Mouse (Mus musculus) midbrain, embryonic 15.5 days (tissue): ENCODE measurements around the gene Tenm2. TPM values are rescaled to one million over a fixed set of nuclear protein-coding genes. Genes with fewer than 3 reads are reported as not detected.

Experiments used
- ATAC-seq: fragments of 200-750 bp; cut with Nextera tagmentation; replicated peaks from 2 replicates; pipeline ENCODE4 v1.8.0; 2017; ENCODE audit warnings: moderate TSS enrichment
- H3K27ac ChIP-seq: fragments of 300-500 bp; sonication (generic); 2 replicates; pipeline ENCODE4 v1.5.1; 2015; ENCODE audit warnings: mild to moderate bottlenecking, inconsistent platforms
- H3K27me3 ChIP-seq: fragments of 300-500 bp; sonication (generic); replicated peaks from 2 replicates; pipeline ENCODE4 v1.6.1; 2015; ENCODE audit warnings: inconsistent platforms
- H3K36me3 ChIP-seq: fragments of 300-500 bp; sonication (generic); replicated peaks from 2 replicates; pipeline ENCODE4 v1.6.1; 2015; ENCODE audit warnings: inconsistent platforms
- H3K4me1 ChIP-seq: fragments of 300-500 bp; sonication (generic); 2 replicates; pipeline ENCODE4 v1.6.1; 2015; ENCODE audit warnings: inconsistent platforms
- H3K4me2 ChIP-seq: fragments of 300-500 bp; sonication (generic); 2 replicates; pipeline ENCODE4 v1.6.1; 2015; ENCODE audit warnings: inconsistent platforms, mild to moderate bottlenecking, moderate library complexity
- H3K4me3 ChIP-seq: fragments of 300-500 bp; sonication (generic); 2 replicates; pipeline ENCODE4 v1.5.1; 2015; ENCODE audit warnings: mild to moderate bottlenecking, inconsistent platforms
- H3K9ac ChIP-seq: fragments of 300-500 bp; sonication (generic); 2 replicates; pipeline ENCODE4 v1.6.1; 2015; ENCODE audit warnings: mild to moderate bottlenecking, inconsistent platforms
- H3K9me3 ChIP-seq: fragments of 300-500 bp; sonication (generic); 2 replicates; pipeline ENCODE4 v1.6.1; 2016; ENCODE audit warnings: inconsistent platforms
- WGBS: fragments of 180-500 bp; shearing (Covaris S2); methylation state at CpG from one replicate; pipeline ENCODE4 v1.1.7; 2015; ENCODE audit warnings: mixed read lengths; 5-methylcytosine and 5-hydroxymethylcytosine counted together
- polyA plus RNA-seq: library from polyadenylated mRNA; unstranded; fragments of >200 nt; fragmentation: Nextera tagmentation; extraction: Ambion mirVana; gene quantifications from 2 replicates; pipeline ENCODE4 v1.2.1, GENCODE M21; 2015

Tenm2 gene
- polyA plus RNA-seq, 1 experiment from 2014 or later: 92.1 TPM

DNA sequence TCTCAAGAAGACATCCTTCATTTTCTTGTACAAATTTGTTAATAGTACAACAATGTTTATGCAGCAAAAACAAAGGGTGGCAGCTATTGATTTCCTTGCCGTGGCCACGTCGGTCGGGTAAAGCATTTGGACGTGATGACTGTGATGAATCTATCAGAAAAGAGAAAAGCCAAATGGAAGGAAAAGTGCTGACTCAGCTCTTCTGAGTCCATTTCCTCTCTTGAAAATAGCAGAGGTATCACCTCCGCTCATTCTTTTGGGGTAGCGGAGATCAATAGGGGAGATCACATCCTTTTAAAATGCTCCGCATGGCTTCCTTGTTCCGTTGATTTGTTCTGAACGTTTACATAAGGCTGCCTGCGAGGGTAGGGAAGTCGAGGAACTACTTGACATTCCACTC lies 1090.7 kb downstream of the Tenm2 start:
- Histone ChIP-seq H3K36me3 (no peaks in the 10 kb centered on the region), H3K9ac (no peak overlapping the region), H3K9me3 (no peaks in the 10 kb centered on the region), H3K4me3 (no peak overlapping the region), H3K27ac (no peak overlapping the region), H3K27me3 (no peaks in the 10 kb centered on the region), H3K4me1 (0 out of 2 replicates have a peak, but pooled peaks cover 4% of the 10 kb centered on the region), H3K4me2 (no peak overlapping the region)
- WGBS: 68% methylated on average over 12 of the region's 12 CpGs
- ATAC-seq: no peak

DNA sequence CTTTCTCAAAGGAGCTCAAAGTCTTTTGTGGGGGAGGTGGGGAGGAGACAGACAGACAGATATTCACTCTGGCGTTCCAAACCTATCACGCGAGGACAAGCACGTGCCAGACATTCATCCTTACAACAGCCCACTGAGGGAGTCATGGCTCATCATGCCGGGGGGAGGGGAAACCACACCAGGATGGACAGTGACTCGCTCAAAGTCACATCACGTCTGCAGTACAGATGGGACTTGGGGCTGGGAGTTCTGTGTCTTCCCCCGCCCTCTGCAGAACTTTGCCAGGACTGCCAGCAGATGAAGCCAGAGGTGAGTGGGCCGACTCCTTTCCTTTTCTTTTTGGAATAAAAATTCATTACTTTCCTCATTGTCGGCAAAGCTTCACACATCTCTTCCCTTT lies 1095.4 kb downstream of the Tenm2 start:
- ATAC-seq: no peak
- Histone ChIP-seq H3K36me3 (no peaks in the 10 kb centered on the region), H3K4me3 (no peak overlapping the region), H3K27ac (no peak overlapping the region), H3K9me3 (no peaks in the 10 kb centered on the region), H3K4me2 (no peak overlapping the region), H3K27me3 (no peaks in the 10 kb centered on the region), H3K9ac (no peak overlapping the region), H3K4me1 (peaks cover 24% of the 10 kb centered on the region)
- 74% methylated on average over 10 of the region's 10 CpGs for WGBS

DNA sequence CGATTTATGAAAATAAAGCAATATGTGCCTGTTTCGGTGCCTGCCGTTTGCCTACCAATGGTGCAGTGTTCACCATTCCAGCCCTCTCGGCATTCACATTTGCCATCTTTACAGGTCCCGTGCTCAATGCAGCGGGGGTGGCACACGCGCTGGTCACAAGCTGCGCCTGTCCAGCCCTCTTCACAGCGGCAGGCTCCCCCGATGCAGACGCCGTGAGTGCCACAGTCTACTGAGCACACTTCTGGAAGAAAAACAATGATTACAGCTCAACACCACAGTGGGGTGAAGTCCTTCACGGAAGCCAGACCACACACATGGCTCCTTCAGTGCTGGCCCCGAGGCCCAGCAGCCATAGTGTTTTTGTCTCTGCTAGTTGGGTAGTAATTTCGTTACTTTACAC lies 1096.2 kb downstream of the Tenm2 start:
- no peak overlapping the region for H3K27ac ChIP-seq
- no peaks in the 10 kb centered on the region for H3K27me3 ChIP-seq
- no peak overlapping the region for H3K4me2 ChIP-seq
- no peaks in the 10 kb centered on the region for H3K36me3 ChIP-seq
- H3K9ac ChIP-seq: no peak overlapping the region
- H3K9me3 ChIP-seq: no peaks in the 10 kb centered on the region
- WGBS: 58% methylated on average over 16 of the region's 16 CpGs
- ATAC-seq: 0 out of 2 replicates have a peak, but pooled peaks have one; percentile 7
- peaks cover 24% of the 10 kb centered on the region for H3K4me1 ChIP-seq
- no peak overlapping the region for H3K4me3 ChIP-seq

DNA sequence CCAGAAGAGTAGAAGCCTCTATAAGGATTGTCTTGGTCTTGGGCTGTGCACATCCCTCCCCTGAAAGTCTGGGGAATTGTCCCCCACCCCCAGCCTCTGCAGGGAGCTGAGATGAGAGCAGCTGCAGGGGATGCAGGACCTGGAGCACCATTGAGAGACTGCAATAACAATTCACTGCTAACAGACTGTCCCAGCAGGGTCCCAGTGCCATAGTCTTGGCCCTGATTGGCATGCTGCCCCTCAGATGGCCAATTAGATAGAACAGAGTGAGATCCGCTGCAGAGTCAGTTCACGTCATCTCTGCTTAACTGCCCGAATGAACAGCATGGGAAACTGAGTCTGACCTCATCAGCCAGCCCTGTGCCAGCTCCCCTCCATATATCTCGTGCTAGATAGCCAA lies 1097.9 kb downstream of the Tenm2 start:
- no peak overlapping the region for H3K4me2 ChIP-seq
- H3K36me3 ChIP-seq: no peaks in the 10 kb centered on the region
- H3K27ac ChIP-seq: no peak overlapping the region
- no peaks in the 10 kb centered on the region for H3K27me3 ChIP-seq
- no peak overlapping the region for H3K4me3 ChIP-seq
- H3K9me3 ChIP-seq: no peaks in the 10 kb centered on the region
- H3K9ac ChIP-seq: no peak overlapping the region
- peak; percentile 44; the same call in 1 of the 2 replicates for ATAC-seq
- H3K4me1 ChIP-seq: peaks cover 24% of the 10 kb centered on the region
- WGBS: 49% methylated on average over 4 of the region's 4 CpGs

DNA sequence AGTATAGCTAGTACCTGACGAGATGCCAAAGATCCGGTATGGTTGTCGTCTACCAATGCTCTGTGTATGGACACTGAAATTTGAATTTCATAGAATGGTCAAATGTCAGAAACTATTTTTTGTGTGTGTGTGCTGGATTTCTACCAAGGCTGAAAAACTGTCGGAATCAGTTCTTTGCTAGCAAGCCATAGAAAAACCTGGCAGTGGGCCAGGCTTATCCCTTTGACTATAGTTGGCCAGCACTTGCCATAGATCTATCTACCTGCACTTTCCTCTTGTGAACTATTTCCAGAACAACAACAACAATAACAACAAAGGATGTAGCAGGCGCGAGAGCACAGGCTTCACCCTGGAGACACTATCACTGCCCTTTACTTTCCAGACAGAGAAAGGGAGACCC lies 1098.5 kb downstream of the Tenm2 start:
- WGBS: 72% methylated on average over 6 of the region's 6 CpGs
- H3K4me1 ChIP-seq: peaks cover 24% of the 10 kb centered on the region
- no peaks in the 10 kb centered on the region for H3K27me3 ChIP-seq
- no peaks in the 10 kb centered on the region for H3K36me3 ChIP-seq
- no peak overlapping the region for H3K4me3 ChIP-seq
- no peak overlapping the region for H3K9ac ChIP-seq
- no peak overlapping the region for H3K4me2 ChIP-seq
- no peaks in the 10 kb centered on the region for H3K9me3 ChIP-seq
- no peak overlapping the region for H3K27ac ChIP-seq
- ATAC-seq: no peak

DNA sequence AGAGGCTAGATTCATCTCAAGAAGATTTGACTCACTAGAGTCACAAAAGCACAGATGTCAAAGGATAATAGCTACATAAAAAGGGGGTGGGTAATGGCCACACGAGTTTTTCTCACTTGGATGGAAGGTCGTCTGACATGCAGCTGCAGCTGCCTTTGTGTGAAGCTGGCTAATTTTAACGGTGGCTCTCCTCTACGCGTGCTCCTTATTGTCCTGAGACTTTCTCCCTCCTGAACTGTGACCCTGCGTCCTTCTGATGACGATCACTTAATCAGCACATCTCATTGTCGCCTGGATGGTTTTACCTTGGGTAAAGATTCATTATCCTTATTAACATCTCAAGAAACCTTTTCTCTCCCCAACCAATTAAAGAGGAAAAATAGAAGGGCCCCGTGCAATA lies 1101.1 kb downstream of the Tenm2 start:
- Histone ChIP-seq H3K36me3 (no peaks in the 10 kb centered on the region), H3K4me2 (no peak overlapping the region), H3K4me1 (peaks cover 21% of the 10 kb centered on the region), H3K9ac (no peak overlapping the region), H3K4me3 (no peak overlapping the region), H3K27ac (no peak overlapping the region), H3K27me3 (no peaks in the 10 kb centered on the region), H3K9me3 (no peaks in the 10 kb centered on the region)
- ATAC-seq: no peak
- WGBS: 18% methylated on average over 9 of the region's 9 CpGs

DNA sequence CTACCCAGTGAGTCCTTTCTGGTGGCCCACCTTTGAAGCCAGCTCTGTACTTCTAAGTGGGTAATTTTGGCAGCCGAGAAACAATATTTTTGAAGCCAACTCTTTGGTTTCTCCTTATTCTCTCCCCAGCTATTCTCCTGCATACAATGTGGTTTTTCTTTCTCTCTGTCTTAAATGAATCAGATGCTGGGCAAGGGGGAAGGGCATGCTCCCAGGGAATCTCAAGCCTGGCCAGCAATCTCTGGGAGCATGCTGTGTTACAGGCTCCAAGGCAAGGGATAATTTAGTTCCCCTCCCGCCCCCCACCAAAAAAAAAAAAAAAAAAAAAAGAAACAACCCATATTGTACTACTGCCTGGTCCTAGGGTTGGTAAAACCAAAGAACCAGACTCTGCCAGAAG lies 1112.5 kb downstream of the Tenm2 start:
- Histone ChIP-seq H3K9me3 (no peaks in the 10 kb centered on the region), H3K4me1 (peaks cover 30% of the 10 kb centered on the region), H3K36me3 (no peaks in the 10 kb centered on the region), H3K4me3 (no peak overlapping the region), H3K4me2 (no peak overlapping the region), H3K27me3 (no peaks in the 10 kb centered on the region), H3K27ac (no peak overlapping the region), H3K9ac (no peak overlapping the region)
- ATAC-seq: no peak
- 58% methylated on average over 2 of the region's 2 CpGs for WGBS

DNA sequence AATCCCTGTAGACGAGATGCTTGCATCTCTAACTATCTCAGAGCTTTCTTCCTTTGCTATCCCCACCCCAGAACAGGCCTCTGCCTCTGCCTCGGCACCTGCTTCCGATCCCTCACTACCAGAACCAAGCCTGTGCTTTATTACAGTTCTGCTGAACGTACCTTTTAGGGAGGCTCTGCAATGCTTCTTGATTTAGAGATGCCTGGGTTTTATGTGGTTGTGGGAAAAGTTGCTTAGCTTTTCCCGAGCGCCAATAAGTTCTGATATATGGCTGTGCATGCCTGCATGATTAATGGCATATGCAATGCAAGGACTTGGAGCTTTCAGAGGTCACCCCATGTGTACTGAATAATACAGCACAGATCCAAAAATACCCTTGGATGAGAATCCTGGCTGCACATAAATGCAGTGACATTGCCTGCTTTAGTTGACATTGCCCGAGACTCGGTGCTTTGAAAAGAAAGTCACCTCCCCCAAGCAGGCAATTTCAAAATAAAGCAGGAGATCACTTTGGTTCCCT lies 1114.3 kb downstream of the Tenm2 start:
- peak overlapping the region; percentile 40 for H3K27ac ChIP-seq
- ATAC-seq: peak; percentile 37; the same call in 1 of the 2 replicates
- H3K4me3 ChIP-seq: no peak overlapping the region
- H3K9me3 ChIP-seq: no peaks in the 10 kb centered on the region
- no peaks in the 10 kb centered on the region for H3K36me3 ChIP-seq
- peaks cover 30% of the 10 kb centered on the region for H3K4me1 ChIP-seq
- no peaks in the 10 kb centered on the region for H3K27me3 ChIP-seq
- no peak overlapping the region for H3K4me2 ChIP-seq
- H3K9ac ChIP-seq: no peak overlapping the region
- WGBS: 26% methylated on average over 8 of the region's 8 CpGs

DNA sequence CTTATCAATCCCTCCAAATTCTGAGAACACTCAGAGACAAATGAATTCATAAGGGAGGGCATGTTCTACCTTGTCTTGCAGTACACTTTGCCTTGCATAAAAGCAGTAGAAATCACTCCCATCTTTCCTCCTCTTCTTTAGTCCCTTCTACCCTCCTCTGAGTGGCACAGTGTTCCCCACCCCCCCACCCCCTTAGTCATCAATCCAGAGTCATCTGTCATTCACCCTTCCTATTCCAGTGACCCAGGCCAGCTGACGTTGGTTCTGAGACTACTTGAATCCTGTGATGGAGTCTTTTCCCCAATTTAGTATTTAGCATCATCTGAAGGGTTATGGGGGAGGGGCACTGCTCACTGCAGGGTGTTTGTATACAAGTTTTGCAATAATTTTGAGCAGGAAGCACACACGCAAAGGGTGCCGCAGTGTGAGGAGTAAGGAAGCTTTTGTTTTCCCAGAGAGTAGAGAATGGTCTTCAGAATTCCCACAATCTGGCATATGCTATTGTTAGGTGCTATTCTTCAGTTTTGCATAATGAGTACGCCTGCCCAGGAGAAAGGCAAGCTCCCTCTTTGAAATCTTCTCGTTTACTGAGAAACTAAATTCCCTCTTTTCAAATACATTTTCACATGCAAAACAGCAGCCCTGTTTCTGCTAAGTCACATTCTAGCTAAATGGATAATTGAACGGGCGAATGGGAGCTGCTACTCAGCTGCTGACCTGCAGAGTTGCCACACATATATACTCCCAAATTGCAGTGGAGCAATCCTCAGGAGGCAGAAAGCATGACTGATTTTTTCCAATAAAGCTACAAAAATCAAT lies 1115.0 kb downstream of the Tenm2 start:
- Histone ChIP-seq H3K4me2 (no peak overlapping the region), H3K9ac (no peak overlapping the region)

DNA sequence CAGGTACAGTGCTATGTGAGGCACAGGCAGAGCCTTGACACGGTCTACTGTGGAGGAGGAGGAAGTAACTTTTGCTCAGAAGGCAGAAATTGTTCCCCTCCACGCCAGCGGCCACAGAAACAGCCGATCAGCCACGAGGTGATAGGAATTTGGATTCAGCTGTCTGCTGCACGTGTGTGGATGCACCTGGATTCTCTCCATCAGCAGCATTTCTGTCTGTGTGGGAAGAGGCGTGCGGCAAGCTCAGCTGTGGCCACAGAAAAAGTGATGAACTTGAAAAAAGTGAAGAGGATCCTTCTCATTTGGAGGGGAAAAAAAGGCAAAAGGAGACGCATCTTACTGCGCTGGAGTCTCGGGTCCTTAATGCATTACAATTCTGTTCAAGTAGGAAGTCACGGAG lies 1122.4 kb downstream of the Tenm2 start:
- Histone ChIP-seq H3K4me2 (no peak overlapping the region), H3K27me3 (no peaks in the 10 kb centered on the region), H3K27ac (no peak overlapping the region), H3K9ac (no peak overlapping the region), H3K4me3 (no peak overlapping the region), H3K4me1 (peaks cover 27% of the 10 kb centered on the region), H3K36me3 (no peaks in the 10 kb centered on the region), H3K9me3 (no peaks in the 10 kb centered on the region)
- WGBS: 88% methylated on average over 12 of the region's 12 CpGs
- ATAC-seq: no peak

More for the DNA sequence above, 1115.0 kb downstream of the Tenm2 start:
- no peaks in the 10 kb centered on the region for H3K36me3 ChIP-seq
- peak overlapping the region; percentile 40 for H3K27ac ChIP-seq
- H3K9me3 ChIP-seq: no peaks in the 10 kb centered on the region
- H3K4me1 ChIP-seq: peaks cover 30% of the 10 kb centered on the region
- no peak overlapping the region for H3K4me3 ChIP-seq
- H3K27me3 ChIP-seq: no peaks in the 10 kb centered on the region
- peak; percentile 63; the same call in 1 of the 2 replicates for ATAC-seq
- WGBS: 10% methylated on average over 7 of the region's 7 CpGs

DNA sequence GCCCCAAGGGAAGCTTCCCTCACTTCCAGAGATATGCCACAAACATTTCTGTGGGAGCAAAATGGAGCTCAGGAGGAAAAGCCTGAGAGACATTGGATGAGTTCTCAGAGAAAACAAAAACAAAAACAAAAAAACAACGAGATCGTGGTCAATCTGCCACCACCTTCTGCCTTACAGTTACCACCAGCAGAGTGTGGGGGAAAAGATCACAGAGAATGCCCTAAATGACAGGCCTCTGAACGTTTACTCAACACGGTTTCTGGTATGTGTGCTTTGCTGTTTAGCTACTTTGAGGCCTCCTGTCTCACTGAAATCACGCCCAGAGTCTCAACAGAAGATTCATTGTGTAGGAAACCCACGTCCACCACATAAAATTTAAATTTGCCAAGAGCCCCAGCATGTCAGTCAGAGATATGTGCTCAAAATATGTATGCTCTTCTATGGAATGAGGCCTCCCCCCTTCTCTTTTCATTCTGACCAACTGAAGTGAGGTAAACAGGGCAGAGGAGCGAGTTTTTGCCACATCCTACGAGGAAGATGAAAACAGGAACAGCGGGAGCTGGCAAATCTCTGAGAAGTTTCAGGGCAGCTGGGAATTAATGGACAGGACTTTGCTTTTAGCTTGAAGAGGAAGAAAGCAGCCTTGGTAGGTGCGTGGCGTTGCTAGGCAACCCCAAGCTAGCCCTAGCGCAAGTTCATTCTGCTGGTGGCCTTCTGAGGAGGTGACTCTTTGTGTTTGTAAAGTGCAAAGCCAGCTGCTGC lies 1126.6 kb downstream of the Tenm2 start:
- Histone ChIP-seq H3K36me3 (no peaks in the 10 kb centered on the region), H3K4me3 (no peak overlapping the region), H3K27me3 (no peaks in the 10 kb centered on the region), H3K27ac (peak overlapping the region; percentile 77), H3K9ac (no peak overlapping the region), H3K4me2 (no peak overlapping the region), H3K4me1 (peaks cover 43% of the 10 kb centered on the region), H3K9me3 (no peaks in the 10 kb centered on the region)
- peak; percentile 61 for ATAC-seq
- WGBS: 12% methylated on average over 12 of the region's 12 CpGs

DNA sequence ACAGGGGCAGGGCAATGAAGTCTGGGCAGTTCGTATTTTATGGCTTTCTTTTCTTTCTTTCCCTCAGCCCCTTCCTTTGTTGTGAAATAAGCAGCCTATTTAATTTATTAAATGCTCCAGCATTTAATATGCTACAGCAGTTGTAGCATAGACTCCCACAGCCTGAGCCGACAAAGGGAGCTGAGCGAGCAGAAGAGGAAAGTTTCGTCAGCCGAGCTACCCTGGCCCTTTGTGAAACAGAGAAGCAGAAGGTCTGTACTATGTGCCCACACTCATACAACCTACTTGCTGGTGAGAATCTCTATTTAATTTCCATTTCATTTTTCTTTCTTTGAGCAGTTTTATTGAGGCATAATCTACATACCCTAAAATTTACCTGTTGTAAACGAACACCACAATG lies 1127.9 kb downstream of the Tenm2 start:
- H3K27ac ChIP-seq: peak overlapping the region; percentile 77; the same call in 1 of the 2 replicates
- H3K4me1 ChIP-seq: peaks cover 46% of the 10 kb centered on the region
- WGBS: 57% methylated on average over 6 of the region's 6 CpGs
- H3K36me3 ChIP-seq: no peaks in the 10 kb centered on the region
- no peak overlapping the region for H3K4me2 ChIP-seq
- H3K4me3 ChIP-seq: no peak overlapping the region
- H3K9me3 ChIP-seq: no peaks in the 10 kb centered on the region
- ATAC-seq: no peak
- no peaks in the 10 kb centered on the region for H3K27me3 ChIP-seq
- H3K9ac ChIP-seq: no peak overlapping the region
